Mouse (Mus musculus): ENCODE results near the gene Larp1.

- TF ChIP-seq POLR2A (IDR thresholded peaks at IDR 0.05; ENCODE audit: insufficient read depth, low read depth, low read length) (no peak), CTCF (IDR thresholded peaks at IDR 0.05; ENCODE audit: insufficient read depth, low read depth, low read length) (no peak)
These were observed 10.7 kb upstream of the Larp1 start for GRCm38 (mm10) chr11:57998168-57998567.
